Mouse (Mus musculus) stomach, postnatal 0 days (tissue): ENCODE data around the gene Syt13.

Source experiments
- CTCF ChIP-seq: IDR thresholded peaks from 2 replicates; pipeline ENCODE4 v1.5.1; 2016; ENCODE audit warnings: antibody characterized with exemption, low read depth, mild to moderate bottlenecking, moderate library complexity
- EP300 ChIP-seq: optimal IDR thresholded peaks from 2 replicates; pipeline ENCODE3; 2016; ENCODE audit warnings: antibody characterized with exemption

GRCm38 (mm10) chr2:92874592-92874991 lies 40.3 kb upstream of the Syt13 start:
- no peak for TF ChIP-seq CTCF
- TF ChIP-seq EP300 = no peak
